Mouse (Mus musculus): ENCODE data around the gene Trit1. TPM values are rescaled to one million over a fixed set of nuclear protein-coding genes. Genes with fewer than 3 reads are reported as not detected.

The Trit1 gene
- 27.6 and 30.9 TPM in 2 replicates for polyA plus RNA-seq (2015; fragmentation: Nextera tagmentation; extraction: Ambion mirVana)

DNA sequence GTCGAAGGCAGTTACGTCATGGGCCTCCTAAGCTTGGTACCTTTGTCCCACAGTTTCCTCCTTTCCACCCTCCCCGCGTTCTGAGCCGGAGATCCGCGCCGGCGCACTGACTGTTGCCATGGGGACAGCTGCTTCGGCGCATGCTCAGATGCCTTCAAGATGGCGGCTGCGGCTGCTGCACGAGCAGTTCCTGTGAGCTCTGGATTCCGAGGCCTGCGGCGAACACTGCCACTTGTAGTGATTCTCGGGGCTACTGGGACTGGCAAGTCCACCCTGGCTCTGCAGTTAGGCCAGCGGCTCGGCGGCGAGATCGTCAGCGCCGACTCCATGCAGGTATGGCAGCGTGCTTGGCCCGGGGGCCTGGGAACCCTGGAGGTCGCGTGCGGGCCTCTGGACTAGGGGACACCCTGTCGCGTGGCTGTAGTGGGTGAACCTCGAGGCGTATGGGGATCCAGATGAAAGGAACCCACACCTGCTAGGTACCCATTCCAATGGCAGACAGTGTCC lies at the start of gene Trit1:
Gene Trit1, plus strand, starts transcription at position 147 of the 507 bp plus-strand sequence.
- ATAC-seq, result peak; percentile 88
- WGBS, result under 1% methylated on average over 34 of the region's 34 CpGs

DNA sequence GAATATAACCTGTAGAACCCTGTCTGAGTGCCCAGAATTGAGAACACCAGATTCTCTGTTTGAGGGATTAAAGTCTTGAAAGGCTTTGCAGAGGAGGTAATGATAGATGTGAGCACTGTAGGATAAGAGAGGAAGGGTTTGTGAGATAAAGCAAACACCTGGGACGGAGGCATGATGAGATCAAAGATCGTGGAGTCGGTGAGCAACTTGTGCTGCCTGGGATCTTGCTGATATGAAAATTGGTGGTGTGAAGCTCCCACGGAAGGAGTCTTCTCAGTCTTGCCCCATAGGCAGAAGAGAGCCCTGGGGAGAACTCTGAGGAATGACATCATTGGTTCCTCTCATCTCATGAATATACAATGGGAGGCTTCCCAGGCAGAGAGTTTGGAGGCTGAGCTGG lies 48.3 kb upstream of the Trit1 start:
- no peaks in the 10 kb centered on the region for H3K27me3 ChIP-seq
- H3K36me3 ChIP-seq, result no peaks in the 10 kb centered on the region
- WGBS, result 71% methylated on average over 4 of the region's 4 CpGs
- H3K4me1 ChIP-seq (replicated peaks), result peaks cover 5% of the 10 kb centered on the region
- no peak overlapping the region for H3K4me2 ChIP-seq (replicated peaks)
- ATAC-seq, result no peak
- H3K4me3 ChIP-seq (replicated peaks), result no peak overlapping the region
- H3K9me3 ChIP-seq, result no peaks in the 10 kb centered on the region
- H3K27ac ChIP-seq, result no peak overlapping the region
- no peak overlapping the region for H3K9ac ChIP-seq (replicated peaks)

More for the DNA sequence above, at the start of gene Trit1:
- Histone ChIP-seq H3K27me3 (no peaks in the 10 kb centered on the region), H3K9me3 (no peaks in the 10 kb centered on the region), H3K4me2 (replicated peaks) (peak within 1 kb of the TSS; percentile 81), H3K4me1 (replicated peaks) (peaks cover 67% of the 10 kb centered on the region), H3K4me3 (replicated peaks) (peak within 1 kb of the TSS; percentile 87), H3K36me3 (0 out of 2 replicates have a peak, but pooled peaks cover 14% of the 10 kb centered on the region), H3K9ac (replicated peaks) (peak within 1 kb of the TSS; percentile 97), H3K27ac (peak within 1 kb of the TSS; percentile 99)

DNA sequence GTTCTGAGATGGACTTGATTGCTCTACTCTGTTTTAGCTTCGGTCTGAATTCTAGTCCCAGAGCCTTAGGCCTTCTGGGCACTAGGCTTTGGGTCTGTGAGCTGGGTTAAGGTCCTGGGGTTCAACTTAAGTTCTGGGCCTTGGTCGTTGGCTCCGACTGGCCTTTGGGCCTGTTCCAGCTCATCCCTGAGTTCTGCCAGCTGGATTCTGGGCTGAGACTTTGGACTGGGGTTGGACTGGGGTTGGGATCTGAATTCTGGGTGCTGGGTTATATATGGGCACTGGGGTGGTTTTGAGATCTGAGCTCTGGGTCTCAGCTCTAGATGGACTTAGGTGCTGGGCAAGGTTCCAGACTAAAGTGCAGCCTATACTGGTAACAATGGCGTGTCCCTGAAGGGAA lies 45.2 kb upstream of the Trit1 start:
- ATAC-seq, result no peak
- Histone ChIP-seq H3K4me3 (replicated peaks) (no peak overlapping the region), H3K4me1 (replicated peaks) (no peaks in the 10 kb centered on the region), H3K27me3 (no peaks in the 10 kb centered on the region), H3K4me2 (replicated peaks) (no peak overlapping the region), H3K9me3 (no peaks in the 10 kb centered on the region), H3K9ac (replicated peaks) (no peak overlapping the region), H3K27ac (no peak overlapping the region), H3K36me3 (no peaks in the 10 kb centered on the region)
- WGBS, result 86% methylated on average over 4 of the region's 4 CpGs

DNA sequence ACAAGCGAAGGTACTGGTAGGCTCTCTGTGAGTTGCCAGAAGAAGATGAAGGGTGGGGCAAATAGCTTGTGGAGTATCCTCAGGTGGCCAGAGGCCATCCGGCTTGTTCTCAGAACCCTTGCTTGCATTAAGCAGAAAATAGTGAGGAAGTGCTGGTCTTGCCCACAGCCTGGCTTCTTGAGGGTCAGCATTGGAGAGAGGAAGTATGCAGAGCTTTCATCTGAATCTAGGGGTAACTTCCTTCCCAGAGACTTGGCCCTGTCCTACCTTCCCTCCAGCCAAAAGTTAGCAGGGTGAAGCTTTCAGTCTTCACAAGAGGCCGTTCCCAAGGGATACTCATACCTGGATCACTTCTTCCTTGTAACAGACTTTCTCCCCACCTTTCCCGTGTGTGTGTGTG lies 44.8 kb upstream of the Trit1 start:
- Histone ChIP-seq H3K4me3 (replicated peaks) (no peak overlapping the region), H3K27ac (no peak overlapping the region), H3K9me3 (no peaks in the 10 kb centered on the region), H3K36me3 (no peaks in the 10 kb centered on the region), H3K27me3 (no peaks in the 10 kb centered on the region), H3K4me2 (replicated peaks) (no peak overlapping the region), H3K4me1 (replicated peaks) (no peaks in the 10 kb centered on the region), H3K9ac (replicated peaks) (no peak overlapping the region)
- WGBS, result 87% methylated on average over 4 of the region's 4 CpGs
- ATAC-seq, result no peak

DNA sequence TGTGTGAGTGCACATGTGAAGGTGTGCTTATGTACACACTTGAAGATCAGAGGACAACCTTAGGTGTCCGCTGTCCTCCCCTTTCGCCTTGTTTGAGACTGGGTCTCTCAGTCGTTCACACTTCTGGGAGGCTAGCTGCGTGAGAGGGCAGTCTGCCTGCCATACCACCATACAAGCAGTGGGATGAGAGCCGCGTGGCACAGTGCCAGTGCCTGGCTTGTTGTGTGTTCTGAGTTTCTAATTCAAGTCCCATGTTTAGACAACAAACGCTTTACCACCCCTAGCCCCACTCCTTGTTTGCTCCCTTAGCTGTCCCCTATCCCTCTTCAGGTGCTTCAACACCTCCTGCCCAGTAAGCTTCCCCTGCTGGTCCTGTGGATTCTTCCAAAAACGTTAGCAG lies 44.3 kb upstream of the Trit1 start:
- H3K36me3 ChIP-seq, result no peaks in the 10 kb centered on the region
- no peak overlapping the region for H3K27ac ChIP-seq
- no peak overlapping the region for H3K4me2 ChIP-seq (replicated peaks)
- WGBS, result 76% methylated on average over 8 of the region's 8 CpGs
- H3K9ac ChIP-seq (replicated peaks), result no peak overlapping the region
- H3K9me3 ChIP-seq, result no peaks in the 10 kb centered on the region
- no peaks in the 10 kb centered on the region for H3K27me3 ChIP-seq
- H3K4me1 ChIP-seq (replicated peaks), result no peaks in the 10 kb centered on the region
- ATAC-seq, result no peak
- H3K4me3 ChIP-seq (replicated peaks), result no peak overlapping the region

DNA sequence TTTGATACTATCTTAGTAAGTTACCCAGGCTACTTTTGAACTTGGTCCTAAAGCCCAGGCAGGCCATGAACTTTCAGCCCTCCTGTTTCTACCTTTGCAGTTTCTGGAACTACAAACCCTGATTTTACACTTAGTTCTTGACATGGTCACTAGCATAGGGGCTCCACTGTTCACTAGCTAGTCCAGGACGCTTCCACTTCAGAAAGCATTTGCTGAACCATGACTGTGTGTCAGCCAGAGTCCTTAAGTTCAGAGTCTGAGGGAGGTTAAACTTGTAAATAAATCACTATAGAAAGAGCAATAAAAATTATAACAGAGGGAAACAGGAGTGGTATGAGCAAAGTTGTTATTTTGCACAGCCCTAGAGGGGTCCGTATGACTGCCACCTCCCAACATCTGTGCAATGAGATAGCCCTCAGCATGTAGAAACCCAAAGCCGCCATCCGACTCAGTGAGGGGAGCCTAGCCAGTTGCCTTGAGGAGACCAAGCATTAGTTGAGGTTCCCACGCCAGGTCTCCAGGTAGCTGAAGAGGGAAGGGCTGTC lies 41.3 kb upstream of the Trit1 start:
- Histone ChIP-seq H3K27me3 (no peaks in the 10 kb centered on the region), H3K4me3 (replicated peaks) (no peak overlapping the region), H3K9me3 (no peaks in the 10 kb centered on the region), H3K4me1 (replicated peaks) (no peaks in the 10 kb centered on the region), H3K36me3 (no peaks in the 10 kb centered on the region), H3K27ac (no peak overlapping the region), H3K9ac (replicated peaks) (no peak overlapping the region), H3K4me2 (replicated peaks) (no peak overlapping the region)
- ATAC-seq, result no peak
- 89% methylated on average over 5 of the region's 5 CpGs for WGBS

DNA sequence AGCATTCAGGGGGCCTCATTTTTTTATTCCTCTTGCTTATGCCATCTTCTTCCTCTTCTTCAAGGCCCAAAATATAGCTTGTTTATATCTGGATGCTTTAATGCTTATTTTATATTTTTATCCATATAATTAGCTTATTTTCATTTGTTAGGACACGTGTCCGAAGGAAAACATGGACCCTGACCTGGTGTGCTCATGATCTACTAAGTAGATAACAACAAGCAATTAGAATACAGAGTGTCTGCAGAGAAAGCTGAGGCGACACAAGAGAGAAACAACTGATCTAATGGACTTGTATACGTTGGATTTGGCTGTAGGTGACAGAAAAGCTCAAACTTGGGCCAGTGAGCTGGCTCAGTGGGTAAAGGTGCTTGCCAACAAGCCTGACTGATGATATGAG lies 39.5 kb upstream of the Trit1 start:
- peaks cover 2% of the 10 kb centered on the region; the same call in 1 of the 2 replicates for H3K27me3 ChIP-seq
- no peaks in the 10 kb centered on the region for H3K36me3 ChIP-seq
- no peak overlapping the region for H3K9ac ChIP-seq (replicated peaks)
- H3K4me2 ChIP-seq (replicated peaks), result no peak overlapping the region
- ATAC-seq, result no peak
- H3K27ac ChIP-seq, result no peak overlapping the region
- H3K4me3 ChIP-seq (replicated peaks), result no peak overlapping the region
- WGBS, result 88% methylated on average over 4 of the region's 4 CpGs
- no peaks in the 10 kb centered on the region for H3K4me1 ChIP-seq (replicated peaks)
- H3K9me3 ChIP-seq, result no peaks in the 10 kb centered on the region

DNA sequence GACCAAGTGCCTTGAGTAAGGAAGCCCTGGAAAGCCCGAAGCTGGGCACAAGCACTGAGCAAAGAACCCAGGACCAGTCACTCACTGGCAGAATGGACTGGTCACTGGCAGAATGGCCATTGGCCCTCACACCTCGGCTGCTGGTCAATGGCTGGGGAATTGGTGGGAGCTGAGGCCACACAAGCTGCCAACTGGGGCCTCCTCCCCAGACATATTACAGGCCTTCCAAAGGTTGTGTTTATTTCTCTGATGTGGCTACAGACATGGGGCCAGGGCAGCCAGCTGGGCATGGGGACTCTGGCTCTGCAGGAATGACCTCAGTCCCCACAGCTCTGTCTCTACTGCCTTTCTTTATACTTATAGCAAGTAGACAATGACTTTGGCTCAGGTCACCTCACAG lies 37.5 kb upstream of the Trit1 start:
- H3K4me3 ChIP-seq (replicated peaks), result no peak overlapping the region
- no peak for ATAC-seq
- 88% methylated on average over 2 of the region's 2 CpGs for WGBS
- H3K4me1 ChIP-seq (replicated peaks), result peaks cover 10% of the 10 kb centered on the region
- H3K36me3 ChIP-seq, result no peaks in the 10 kb centered on the region
- H3K9ac ChIP-seq (replicated peaks), result no peak overlapping the region
- H3K27me3 ChIP-seq, result peaks cover 16% of the 10 kb centered on the region
- no peak overlapping the region for H3K27ac ChIP-seq
- no peak overlapping the region for H3K4me2 ChIP-seq (replicated peaks)
- H3K9me3 ChIP-seq, result no peaks in the 10 kb centered on the region

DNA sequence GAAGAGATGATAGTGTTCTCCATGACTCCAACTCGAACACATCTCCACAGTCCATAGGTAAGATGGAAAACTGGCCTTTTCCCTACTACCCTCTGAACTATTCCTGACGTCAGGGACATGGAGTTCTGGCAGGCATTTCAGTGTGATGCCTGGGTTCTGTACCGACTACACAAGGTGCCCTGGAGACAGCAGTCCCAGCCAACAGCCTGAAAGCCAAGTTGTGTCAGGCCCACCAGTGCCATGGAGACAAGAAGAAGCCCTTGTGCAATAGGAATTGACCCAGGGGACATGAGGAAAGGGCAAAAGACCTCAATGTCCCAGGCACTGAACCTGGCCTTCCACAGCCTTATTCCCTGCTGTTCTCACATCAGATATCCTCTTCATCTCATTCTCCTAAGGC lies 36.6 kb upstream of the Trit1 start:
- H3K4me1 ChIP-seq (replicated peaks), result peaks cover 10% of the 10 kb centered on the region
- no peaks in the 10 kb centered on the region for H3K36me3 ChIP-seq
- no peak overlapping the region for H3K9ac ChIP-seq (replicated peaks)
- no peaks in the 10 kb centered on the region for H3K9me3 ChIP-seq
- ATAC-seq, result no peak
- H3K4me2 ChIP-seq (replicated peaks), result no peak overlapping the region
- H3K27me3 ChIP-seq, result peaks cover 22% of the 10 kb centered on the region
- 80% methylated on average over 3 of the region's 3 CpGs for WGBS
- no peak overlapping the region for H3K27ac ChIP-seq
- no peak overlapping the region for H3K4me3 ChIP-seq (replicated peaks)

DNA sequence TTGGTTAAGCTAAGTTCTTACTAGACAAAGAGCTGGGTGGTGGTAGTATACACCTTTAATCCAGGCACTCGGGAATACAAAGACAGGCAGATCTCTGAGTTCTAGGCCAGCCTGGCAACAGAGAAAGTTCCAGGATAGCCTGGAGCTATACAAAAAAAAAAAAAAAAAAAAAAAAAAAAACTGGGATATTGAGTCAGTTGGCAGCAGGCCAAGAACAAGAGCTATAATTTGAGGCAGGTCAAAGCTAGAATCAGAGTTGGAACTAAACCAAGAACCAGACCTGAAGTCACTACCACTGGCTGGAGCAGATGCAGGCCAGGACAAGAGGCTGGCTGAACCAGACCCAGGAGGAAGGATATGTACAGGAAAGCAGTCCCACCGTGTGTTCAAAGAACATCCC lies 35.7 kb upstream of the Trit1 start:
- H3K27me3 ChIP-seq, result peaks cover 22% of the 10 kb centered on the region
- 83% methylated on average over 2 of the region's 2 CpGs for WGBS
- H3K36me3 ChIP-seq, result no peaks in the 10 kb centered on the region
- H3K27ac ChIP-seq, result no peak overlapping the region
- no peak overlapping the region for H3K4me2 ChIP-seq (replicated peaks)
- no peaks in the 10 kb centered on the region for H3K9me3 ChIP-seq
- H3K4me1 ChIP-seq (replicated peaks), result peaks cover 10% of the 10 kb centered on the region
- no peak overlapping the region for H3K9ac ChIP-seq (replicated peaks)
- no peak for ATAC-seq
- H3K4me3 ChIP-seq (replicated peaks), result no peak overlapping the region

DNA sequence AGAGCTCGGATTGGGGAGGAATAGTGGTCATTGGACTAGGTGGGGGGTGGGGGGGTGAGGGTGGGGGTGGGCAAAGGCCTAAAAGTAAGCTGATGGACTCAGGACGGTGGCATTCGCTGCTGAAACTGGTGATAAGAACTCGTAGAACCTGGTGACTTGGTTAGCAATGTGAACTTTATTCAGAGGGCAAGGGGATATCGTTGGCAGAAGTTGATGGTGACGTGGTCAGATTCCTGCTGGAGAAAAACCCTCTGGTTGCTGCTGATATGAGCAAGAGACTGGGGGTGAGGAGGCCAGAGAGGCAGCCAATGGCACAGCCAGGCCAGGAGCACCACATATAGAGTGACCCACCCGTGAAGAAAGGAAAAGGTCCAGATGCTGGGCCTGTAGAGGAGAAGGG lies 35.2 kb upstream of the Trit1 start:
- Histone ChIP-seq H3K9ac (replicated peaks) (no peak overlapping the region), H3K27ac (no peak overlapping the region), H3K36me3 (no peaks in the 10 kb centered on the region), H3K4me2 (replicated peaks) (no peak overlapping the region), H3K9me3 (no peaks in the 10 kb centered on the region), H3K4me3 (replicated peaks) (no peak overlapping the region), H3K27me3 (peaks cover 22% of the 10 kb centered on the region), H3K4me1 (replicated peaks) (peaks cover 10% of the 10 kb centered on the region)
- no peak for ATAC-seq
- 91% methylated on average over 7 of the region's 7 CpGs for WGBS

DNA sequence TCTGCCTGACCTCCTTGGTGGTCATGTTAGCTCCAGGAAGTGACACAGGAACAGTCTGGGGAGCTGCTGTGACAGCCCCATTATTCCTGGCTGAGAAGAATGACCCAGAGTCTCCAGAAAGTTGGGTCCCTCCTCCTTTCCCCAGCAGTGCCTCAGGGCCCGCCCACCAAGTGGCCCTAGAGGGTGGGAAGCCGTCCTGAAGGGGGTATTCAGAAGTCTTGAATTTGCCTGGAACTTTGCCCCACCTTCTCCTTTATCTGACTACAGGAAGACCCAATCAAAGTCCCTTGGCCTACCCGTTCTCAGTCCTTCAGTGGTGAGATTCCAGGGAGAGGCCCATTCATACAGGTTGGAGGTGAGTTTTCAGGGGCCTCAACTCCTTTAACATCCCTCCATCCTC lies 34.5 kb upstream of the Trit1 start:
- no peak for ATAC-seq
- 53% methylated on average over 3 of the region's 3 CpGs for WGBS
- Histone ChIP-seq H3K36me3 (no peaks in the 10 kb centered on the region), H3K4me3 (replicated peaks) (no peak overlapping the region), H3K4me2 (replicated peaks) (no peak overlapping the region), H3K27ac (no peak overlapping the region), H3K9me3 (no peaks in the 10 kb centered on the region), H3K9ac (replicated peaks) (no peak overlapping the region), H3K4me1 (replicated peaks) (peaks cover 10% of the 10 kb centered on the region), H3K27me3 (peaks cover 22% of the 10 kb centered on the region)

DNA sequence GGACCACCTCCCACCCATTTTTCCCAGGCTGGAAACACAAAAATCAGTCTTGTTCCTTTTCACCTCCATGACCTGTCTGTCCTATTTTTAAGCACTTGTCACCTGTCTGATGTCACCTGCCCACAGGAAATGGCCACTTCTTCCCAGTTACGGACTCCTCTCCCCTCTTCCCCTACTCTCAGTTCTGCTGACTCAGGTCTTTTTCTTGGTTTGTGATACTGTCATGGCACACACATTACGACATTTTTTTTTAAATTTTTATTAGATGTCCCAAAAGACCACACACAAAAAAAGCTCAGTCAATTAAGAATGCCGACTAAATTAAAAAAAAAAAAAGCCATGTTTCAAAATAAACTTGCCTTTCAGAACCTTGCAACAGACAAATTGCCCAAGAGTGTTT lies 33.9 kb upstream of the Trit1 start:
- H3K27ac ChIP-seq, result no peak overlapping the region
- H3K27me3 ChIP-seq, result peaks cover 22% of the 10 kb centered on the region
- H3K36me3 ChIP-seq, result no peaks in the 10 kb centered on the region
- peaks cover 10% of the 10 kb centered on the region for H3K4me1 ChIP-seq (replicated peaks)
- H3K9me3 ChIP-seq, result no peaks in the 10 kb centered on the region
- ATAC-seq, result no peak
- H3K9ac ChIP-seq (replicated peaks), result no peak overlapping the region
- 74% methylated on average over 3 of the region's 3 CpGs for WGBS
- H3K4me2 ChIP-seq (replicated peaks), result no peak overlapping the region
- H3K4me3 ChIP-seq (replicated peaks), result no peak overlapping the region
